Mouse (Mus musculus) macrophage (primary cell): ENCODE measurements around the gene Cbfb. TPM values are rescaled to one million over a fixed set of nuclear protein-coding genes. Genes with fewer than 3 reads are reported as not detected.
"Not testable (repeated sequence)": the region's sequence is repeated elsewhere in the genome, so short reads cannot be mapped to it uniquely, and the experiment has no call there.

ENCODE experiments used
- H3K27ac ChIP-seq: fragments of 350-480 bp; formaldehyde crosslinking; 2 replicates; pipeline ENCODE4 v1.9.0; 2021
- H3K36me3 ChIP-seq: fragments of 350-480 bp; formaldehyde crosslinking; 2 replicates; pipeline ENCODE4 v1.9.0; 2021; ENCODE audit errors: inconsistent target
- H3K4me3 ChIP-seq: fragments of 350-480 bp; formaldehyde crosslinking; 2 replicates; pipeline ENCODE4 v1.9.0; 2021; ENCODE audit errors: inconsistent target
- H3K79me2 ChIP-seq: fragments of 350-480 bp; formaldehyde crosslinking; 2 replicates; pipeline ENCODE4 v1.9.0; 2021; ENCODE audit errors: inconsistent target
- WGBS: methylation state at CpG from one replicate; pipeline ENCODE4 v1.1.7; 2026; ENCODE audit warnings: inconsistent platforms; ENCODE audit not compliant: missing documents; 5-methylcytosine and 5-hydroxymethylcytosine counted together
- polyA plus RNA-seq: library from polyadenylated mRNA; stranded (reverse); fragments of 250-400 nt; gene quantifications from 3 replicates; pipeline ENCODE4 v1.2.4, GENCODE M21; 2018; ENCODE audit warnings: inconsistent platforms

Gene Cbfb
- polyA plus RNA-seq, 1 experiment from 2014 or later, result 65.1 TPM

- WGBS, result 91% methylated on average over 2 of the region's 2 CpGs
- no peak overlapping the region for H3K4me3 ChIP-seq
- no peaks in the 10 kb centered on the region for H3K36me3 ChIP-seq
- H3K79me2 ChIP-seq, result no peaks in the 10 kb centered on the region; the same call in 1 of the 2 replicates
- no peak overlapping the region for H3K27ac ChIP-seq
Observed at GRCm38 (mm10) chr8:105167116-105167515, 3.4 kb upstream of the Cbfb start.

- WGBS, result 67% methylated on average over 3 of the region's 3 CpGs
- Histone ChIP-seq H3K36me3 (no peaks in the 10 kb centered on the region), H3K4me3 (peak overlapping the region; percentile 33; the same call in 1 of the 2 replicates), H3K27ac (no peak overlapping the region), H3K79me2 (peaks cover 24% of the 10 kb centered on the region)
Observed at GRCm38 (mm10) chr8:105169582-105169981, 892 bp upstream of the Cbfb start.

- no peaks in the 10 kb centered on the region for H3K36me3 ChIP-seq
- H3K4me3 ChIP-seq, result peak overlapping the region; percentile 33
- H3K27ac ChIP-seq, result peak overlapping the region; percentile 52
- H3K79me2 ChIP-seq, result peaks cover 28% of the 10 kb centered on the region
- 5% methylated on average over 5 of the region's 5 CpGs for WGBS
Observed at GRCm38 (mm10) chr8:105170041-105170380, 463 bp upstream of the Cbfb start.

- Histone ChIP-seq H3K4me3 (peak overlapping the region; percentile 65), H3K27ac (peak overlapping the region; percentile 73), H3K36me3 (no peaks in the 10 kb centered on the region), H3K79me2 (peaks cover 42% of the 10 kb centered on the region)
- 1% methylated on average over 91 of the region's 92 CpGs for whole genome bisulfite sequencing
Observed at GRCm38 (mm10) chr8:105171116-105172002, 885 bp downstream of the Cbfb start.

- 0% methylated on average over 6 of the region's 6 CpGs for WGBS
- Histone ChIP-seq H3K36me3 (no peaks in the 10 kb centered on the region; the same call in 1 of the 2 replicates), H3K79me2 (peaks cover 48% of the 10 kb centered on the region), H3K4me3 (peak overlapping the region; percentile 65), H3K27ac (peak overlapping the region; percentile 73)
Observed at GRCm38 (mm10) chr8:105172003-105172362, 1.5 kb downstream of the Cbfb start.

- 95% methylated on average over 2 of the region's 3 CpGs for WGBS
- H3K36me3 ChIP-seq, H3K4me3 ChIP-seq, H3K27ac ChIP-seq: not testable (repeated sequence)
- H3K79me2 ChIP-seq, result peaks cover 81% of the 10 kb centered on the region
Observed at GRCm38 (mm10) chr8:105175287-105175686, 4.8 kb downstream of the Cbfb start.

GRCm38 (mm10) chr8:105178211-105178800, 7.8 kb downstream of the Cbfb start:
- 98% methylated on average over 6 of the region's 6 CpGs for WGBS
- Histone ChIP-seq H3K27ac (no peak overlapping the region), H3K79me2 (peaks cover 100% of the 10 kb centered on the region), H3K4me3 (no peak overlapping the region), H3K36me3 (peaks cover 7% of the 10 kb centered on the region; the same call in 1 of the 2 replicates)

GRCm38 (mm10) chr8:105182201-105182600, 11.7 kb downstream of the Cbfb start:
- Histone ChIP-seq H3K79me2 (peaks cover 100% of the 10 kb centered on the region), H3K27ac (no peak overlapping the region), H3K36me3 (peaks cover 7% of the 10 kb centered on the region; the same call in 1 of the 2 replicates), H3K4me3 (no peak overlapping the region)
- WGBS, result 85% methylated on average over 1 of the region's 1 CpGs

- peaks cover 100% of the 10 kb centered on the region for H3K79me2 ChIP-seq
- H3K36me3 ChIP-seq, result no peaks in the 10 kb centered on the region; the same call in 1 of the 2 replicates
- no peak overlapping the region for H3K27ac ChIP-seq
- WGBS, result 71% methylated on average over 1 of the region's 1 CpGs
- H3K4me3 ChIP-seq, result no peak overlapping the region
Observed at GRCm38 (mm10) chr8:105186467-105187005, 16.1 kb downstream of the Cbfb start.

GRCm38 (mm10) chr8:105192182-105192581, 21.7 kb downstream of the Cbfb start:
- Histone ChIP-seq H3K27ac (no peak overlapping the region), H3K79me2 (peaks cover 99% of the 10 kb centered on the region), H3K4me3 (no peak overlapping the region), H3K36me3 (peaks cover 30% of the 10 kb centered on the region)
- WGBS, result 91% methylated on average over 5 of the region's 5 CpGs

GRCm38 (mm10) chr8:105205748-105206147, 35.3 kb downstream of the Cbfb start:
- Histone ChIP-seq H3K36me3 (peaks cover 32% of the 10 kb centered on the region), H3K4me3 (no peak overlapping the region), H3K27ac (no peak overlapping the region), H3K79me2 (peaks cover 21% of the 10 kb centered on the region)
- WGBS, result 67% methylated on average over 1 of the region's 1 CpGs

- H3K27ac ChIP-seq, result no peak overlapping the region
- no peak overlapping the region for H3K4me3 ChIP-seq
- peaks cover 22% of the 10 kb centered on the region for H3K36me3 ChIP-seq
- WGBS, result 95% methylated on average over 7 of the region's 7 CpGs
- peaks cover 28% of the 10 kb centered on the region for H3K79me2 ChIP-seq
Observed at GRCm38 (mm10) chr8:105206766-105207275, 36.3 kb downstream of the Cbfb start.

GRCm38 (mm10) chr8:105207675-105208273, 37.3 kb downstream of the Cbfb start:
- peaks cover 17% of the 10 kb centered on the region for H3K36me3 ChIP-seq
- peaks cover 30% of the 10 kb centered on the region for H3K79me2 ChIP-seq
- H3K27ac ChIP-seq, result no peak overlapping the region
- no peak overlapping the region for H3K4me3 ChIP-seq
- WGBS, result 95% methylated on average over 2 of the region's 2 CpGs
